Mouse (Mus musculus): Measurements from ENCODE around the gene Keg1. TPM values are rescaled to one million over a fixed set of nuclear protein-coding genes. Genes with fewer than 3 reads are reported as not detected.
"Not testable (repeated sequence)": the region's sequence is repeated elsewhere in the genome, so short reads cannot be mapped to it uniquely, and the experiment has no call there.

Keg1 gene
- polyA plus RNA-seq, 1 experiment from 2014 or later, result not detected

GRCm38 (mm10) chr19:12720463-12720862, 24.9 kb downstream of the Keg1 start:
- Histone ChIP-seq H3K27me3 (no peaks in the 10 kb centered on the region), H3K4me3 (no peak overlapping the region), H3K36me3 (no peaks in the 10 kb centered on the region), H3K4me2 (no peak overlapping the region), H3K9ac (no peak overlapping the region), H3K9me3 (no peaks in the 10 kb centered on the region), H3K4me1 (no peaks in the 10 kb centered on the region), H3K27ac (no peak overlapping the region)
- WGBS, result 58% methylated on average over 2 of the region's 2 CpGs
- no peak for ATAC-seq (ENCODE audit: insufficient number of reproducible peaks, low FRiP score, low TSS enrichment, low read depth)

- H3K4me2 ChIP-seq; H3K4me1 ChIP-seq; H3K9me3 ChIP-seq; H3K4me3 ChIP-seq; H3K9ac ChIP-seq; H3K27ac ChIP-seq; ATAC-seq (ENCODE audit: insufficient number of reproducible peaks, low FRiP score, low TSS enrichment, low read depth); H3K36me3 ChIP-seq; H3K27me3 ChIP-seq: not testable (repeated sequence)
- 85% methylated on average over 5 of the region's 5 CpGs for WGBS
These were observed 25.3 kb downstream of the Keg1 start for GRCm38 (mm10) chr19:12720919-12721318.

- not testable (repeated sequence) for H3K4me3 ChIP-seq; H3K27me3 ChIP-seq; H3K4me1 ChIP-seq; H3K36me3 ChIP-seq; H3K9ac ChIP-seq; H3K4me2 ChIP-seq; ATAC-seq (ENCODE audit: insufficient number of reproducible peaks, low FRiP score, low TSS enrichment, low read depth); H3K9me3 ChIP-seq; H3K27ac ChIP-seq
- WGBS, result 93% methylated on average over 7 of the region's 7 CpGs
These were observed 26.0 kb downstream of the Keg1 start for GRCm38 (mm10) chr19:12721596-12721995.

GRCm38 (mm10) chr19:12722308-12722707, 26.7 kb downstream of the Keg1 start:
- Histone ChIP-seq H3K27me3 (no peaks in the 10 kb centered on the region), H3K4me2 (no peak overlapping the region), H3K36me3 (no peaks in the 10 kb centered on the region), H3K4me1 (no peaks in the 10 kb centered on the region), H3K27ac (no peak overlapping the region), H3K4me3 (no peak overlapping the region), H3K9me3 (no peaks in the 10 kb centered on the region), H3K9ac (no peak overlapping the region)
- WGBS, result 77% methylated on average over 3 of the region's 3 CpGs
- ATAC-seq (ENCODE audit: insufficient number of reproducible peaks, low FRiP score, low TSS enrichment, low read depth), result no peak

- H3K4me1 ChIP-seq, result no peaks in the 10 kb centered on the region
- H3K36me3 ChIP-seq, result no peaks in the 10 kb centered on the region
- H3K9me3 ChIP-seq, result no peaks in the 10 kb centered on the region
- no peaks in the 10 kb centered on the region for H3K27me3 ChIP-seq
- no peak overlapping the region for H3K4me3 ChIP-seq
- 70% methylated on average over 1 of the region's 1 CpGs for WGBS
- no peak overlapping the region for H3K27ac ChIP-seq
- H3K9ac ChIP-seq, result no peak overlapping the region
- ATAC-seq (ENCODE audit: insufficient number of reproducible peaks, low FRiP score, low TSS enrichment, low read depth), result no peak
- H3K4me2 ChIP-seq, result no peak overlapping the region
These were observed 30.3 kb downstream of the Keg1 start for GRCm38 (mm10) chr19:12725851-12726250.

- H3K36me3 ChIP-seq, result no peaks in the 10 kb centered on the region
- H3K9ac ChIP-seq, result no peak overlapping the region
- 62% methylated on average over 1 of the region's 1 CpGs for WGBS
- H3K27ac ChIP-seq, result no peak overlapping the region
- no peak overlapping the region for H3K4me2 ChIP-seq
- H3K27me3 ChIP-seq, result no peaks in the 10 kb centered on the region
- no peak for ATAC-seq (ENCODE audit: insufficient number of reproducible peaks, low FRiP score, low TSS enrichment, low read depth)
- H3K4me3 ChIP-seq, result no peak overlapping the region
- no peaks in the 10 kb centered on the region for H3K4me1 ChIP-seq
- no peaks in the 10 kb centered on the region for H3K9me3 ChIP-seq
These were observed 35.5 kb downstream of the Keg1 start for GRCm38 (mm10) chr19:12731036-12731435.

GRCm38 (mm10) chr19:12731950-12732349, 36.4 kb downstream of the Keg1 start:
- no peak overlapping the region for H3K9ac ChIP-seq
- no peak for ATAC-seq (ENCODE audit: insufficient number of reproducible peaks, low FRiP score, low TSS enrichment, low read depth)
- H3K4me3 ChIP-seq, result no peak overlapping the region
- H3K27ac ChIP-seq, result no peak overlapping the region
- no peaks in the 10 kb centered on the region for H3K27me3 ChIP-seq
- H3K36me3 ChIP-seq, result no peaks in the 10 kb centered on the region
- H3K9me3 ChIP-seq, result no peaks in the 10 kb centered on the region
- WGBS, result 72% methylated on average over 2 of the region's 2 CpGs
- H3K4me2 ChIP-seq, result no peak overlapping the region
- H3K4me1 ChIP-seq, result no peaks in the 10 kb centered on the region

- no peaks in the 10 kb centered on the region for H3K27me3 ChIP-seq
- ATAC-seq (ENCODE audit: insufficient number of reproducible peaks, low FRiP score, low TSS enrichment, low read depth), result no peak
- H3K9me3 ChIP-seq, result no peaks in the 10 kb centered on the region
- WGBS, result 78% methylated on average over 3 of the region's 3 CpGs
- no peaks in the 10 kb centered on the region for H3K36me3 ChIP-seq
- no peak overlapping the region for H3K4me3 ChIP-seq
- no peak overlapping the region for H3K27ac ChIP-seq
- no peak overlapping the region for H3K4me2 ChIP-seq
- no peak overlapping the region for H3K9ac ChIP-seq
- H3K4me1 ChIP-seq, result no peaks in the 10 kb centered on the region
These were observed 60.7 kb downstream of the Keg1 start for GRCm38 (mm10) chr19:12756286-12756685.

GRCm38 (mm10) chr19:12758936-12759478, 63.4 kb downstream of the Keg1 start:
- WGBS, result 79% methylated on average over 1 of the region's 1 CpGs
- Histone ChIP-seq H3K4me1 (no peaks in the 10 kb centered on the region), H3K36me3 (peaks cover 20% of the 10 kb centered on the region), H3K4me2 (no peak overlapping the region), H3K27ac (no peak overlapping the region), H3K27me3 (no peaks in the 10 kb centered on the region), H3K4me3 (no peak overlapping the region), H3K9ac (no peak overlapping the region), H3K9me3 (no peaks in the 10 kb centered on the region)
- no peak for ATAC-seq (ENCODE audit: insufficient number of reproducible peaks, low FRiP score, low TSS enrichment, low read depth)

GRCm38 (mm10) chr19:12759656-12760055, 64.1 kb downstream of the Keg1 start:
- H3K9me3 ChIP-seq, result no peaks in the 10 kb centered on the region
- H3K27ac ChIP-seq, result no peak overlapping the region
- H3K4me1 ChIP-seq, result no peaks in the 10 kb centered on the region
- H3K27me3 ChIP-seq, result no peaks in the 10 kb centered on the region
- no peak overlapping the region for H3K4me2 ChIP-seq
- H3K9ac ChIP-seq, result no peak overlapping the region
- no peak overlapping the region for H3K4me3 ChIP-seq
- H3K36me3 ChIP-seq, result peaks cover 25% of the 10 kb centered on the region
- 60% methylated on average over 2 of the region's 2 CpGs for WGBS
- ATAC-seq (ENCODE audit: insufficient number of reproducible peaks, low FRiP score, low TSS enrichment, low read depth), result no peak

- Histone ChIP-seq H3K4me1 (no peaks in the 10 kb centered on the region), H3K36me3 (peaks cover 33% of the 10 kb centered on the region), H3K4me2 (no peak overlapping the region), H3K27ac (no peak overlapping the region), H3K9me3 (no peaks in the 10 kb centered on the region), H3K4me3 (no peak overlapping the region), H3K27me3 (no peaks in the 10 kb centered on the region), H3K9ac (no peak overlapping the region)
- ATAC-seq (ENCODE audit: insufficient number of reproducible peaks, low FRiP score, low TSS enrichment, low read depth), result no peak
- WGBS, result 59% methylated on average over 2 of the region's 2 CpGs
These were observed 66.9 kb downstream of the Keg1 start for GRCm38 (mm10) chr19:12762212-12763130.

- no peak for ATAC-seq (ENCODE audit: insufficient number of reproducible peaks, low FRiP score, low TSS enrichment, low read depth)
- Histone ChIP-seq H3K27me3 (no peaks in the 10 kb centered on the region), H3K27ac (no peak within 1 kb of the TSS), H3K4me3 (no peak within 1 kb of the TSS), H3K36me3 (peaks cover 58% of the 10 kb centered on the region), H3K4me1 (no peaks in the 10 kb centered on the region), H3K9me3 (no peaks in the 10 kb centered on the region), H3K4me2 (no peak within 1 kb of the TSS), H3K9ac (no peak within 1 kb of the TSS)
- WGBS, result 68% methylated on average over 7 of the region's 7 CpGs
These were observed 69.7 kb downstream of the Keg1 start, which contains the start of gene Cntf for GRCm38 (mm10) chr19:12765308-12765707. Gene Cntf (minus strand): TSS chr19:12765632.
